Mouse (Mus musculus): Measurements from ENCODE around the gene Ms4a4c.
"Not testable (repeated sequence)": the region's sequence is repeated elsewhere in the genome, so short reads cannot be mapped to it uniquely, and the experiment has no call there.

Gene Ms4a4c

DNA sequence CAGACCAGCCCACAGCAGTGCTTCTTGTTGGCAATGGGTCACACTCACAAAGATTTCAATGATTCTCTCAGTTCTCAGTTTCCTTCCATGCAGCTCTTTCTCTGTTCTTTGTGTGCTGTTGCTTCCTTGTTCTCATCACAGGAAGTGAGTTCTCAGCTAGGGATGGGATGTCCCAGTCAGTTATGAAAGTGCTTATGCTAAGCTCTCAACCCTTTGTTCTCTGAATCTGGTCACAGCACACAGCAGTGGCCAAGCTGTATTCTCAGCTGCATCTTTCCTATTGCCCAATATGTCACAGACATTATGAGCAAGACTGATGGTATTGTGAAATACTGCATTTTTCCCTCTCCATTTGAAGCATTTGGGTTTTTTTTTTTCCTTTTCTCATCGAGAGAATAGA, 60.2 kb downstream of the Ms4a4c start:
- not testable (repeated sequence) for DNase-seq (ENCODE audit: low spot score in 2 of 2)

GRCm38 (mm10) chr19:11466471-11466870, 61.9 kb downstream of the Ms4a4c start:
- DNase-seq (ENCODE audit: low spot score in 2 of 2) = peak in 1 of 2 experiments; percentile 22

- not testable (repeated sequence) for DNase-seq (ENCODE audit: low spot score in 2 of 2)
Measured at GRCm38 (mm10) chr19:11468361-11468760, 63.8 kb downstream of the Ms4a4c start.

GRCm38 (mm10) chr19:11469215-11469614, 64.6 kb downstream of the Ms4a4c start, which contains the start of gene Ms4a6c:
Gene Ms4a6c (plus strand): TSS chr19:11469366.
- DNase-seq (ENCODE audit: low spot score in 2 of 2) = not testable (repeated sequence)

Measured in frontal cortex, postnatal 36 days (tissue).